Mouse (Mus musculus) naive thymus-derived CD4-positive, alpha-beta T cell, adult 2 months (primary cell): ENCODE data around the gene Dnaja4.

ENCODE experiments used
- DNase-seq: peaks from one replicate; pipeline ENCODE4 v3.0.0-alpha.2; 2011; ENCODE audit warnings: low read depth

The Dnaja4 gene

GRCm38 (mm10) chr9:54699345-54700173 is 886 bp downstream of the Dnaja4 start:
- peak; percentile 85 for DNase-seq

GRCm38 (mm10) chr9:54700174-54700475 is 1.5 kb downstream of the Dnaja4 start:
- no peak for DNase-seq

DNA sequence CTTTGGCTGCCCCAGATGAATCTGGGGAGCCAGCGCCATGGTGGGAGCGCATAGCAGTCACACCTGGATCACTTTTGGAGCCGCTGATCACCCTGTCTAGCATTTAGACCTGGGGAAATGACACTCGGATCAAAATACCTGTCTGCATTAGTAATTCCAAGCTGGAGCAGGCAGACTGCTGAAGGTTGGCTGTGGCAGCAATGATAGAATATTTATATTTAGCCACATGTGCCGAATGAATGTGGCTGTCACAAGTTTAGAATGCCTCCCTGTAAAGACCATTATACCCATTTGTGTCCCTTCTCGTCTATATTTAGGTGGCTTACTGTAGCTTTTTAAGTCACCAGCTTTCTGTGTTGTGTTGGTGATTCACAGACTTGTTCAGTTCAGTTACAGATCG is 2.1 kb downstream of the Dnaja4 start:
- DNase-seq = no peak

DNA sequence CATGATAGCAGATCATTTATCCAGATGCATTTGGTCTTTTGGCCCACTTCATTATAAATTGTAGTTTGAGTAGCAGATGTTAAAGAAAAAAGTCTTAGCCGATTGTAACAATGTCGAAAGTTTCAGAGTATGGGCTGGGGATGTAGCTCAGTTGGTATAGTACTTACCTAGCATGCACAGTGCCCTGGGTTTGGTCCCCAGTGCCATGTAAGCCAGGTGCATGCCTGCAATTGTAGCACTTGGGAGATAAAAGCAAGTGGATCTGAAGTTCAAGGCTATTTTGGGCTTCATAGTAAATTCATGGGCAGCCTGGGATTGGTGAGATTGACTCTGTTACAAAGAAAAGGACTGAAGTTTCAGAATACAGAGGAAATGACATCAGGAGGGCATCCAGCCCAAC is 3.9 kb downstream of the Dnaja4 start:
- no peak for DNase-seq

DNA sequence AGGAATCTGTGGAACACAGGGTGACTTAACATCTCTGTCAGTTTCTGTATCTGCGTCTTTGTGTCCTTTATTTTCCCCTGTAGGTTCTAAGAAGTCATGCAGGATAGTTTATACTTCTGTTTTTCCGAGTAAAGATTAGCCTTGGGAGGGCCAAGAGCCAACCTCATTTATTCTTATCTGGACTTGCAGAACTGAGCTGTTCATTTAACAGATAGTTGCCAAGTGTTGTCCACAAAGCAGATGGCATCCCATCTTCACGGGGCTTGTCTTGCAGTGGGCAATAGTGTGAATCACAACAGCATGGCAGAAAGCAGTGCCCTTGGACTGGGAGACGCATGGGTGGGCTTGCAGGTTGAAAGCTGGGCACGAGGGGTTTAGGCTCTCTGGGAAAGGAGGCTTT is 5.7 kb downstream of the Dnaja4 start:
- DNase-seq = no peak

DNA sequence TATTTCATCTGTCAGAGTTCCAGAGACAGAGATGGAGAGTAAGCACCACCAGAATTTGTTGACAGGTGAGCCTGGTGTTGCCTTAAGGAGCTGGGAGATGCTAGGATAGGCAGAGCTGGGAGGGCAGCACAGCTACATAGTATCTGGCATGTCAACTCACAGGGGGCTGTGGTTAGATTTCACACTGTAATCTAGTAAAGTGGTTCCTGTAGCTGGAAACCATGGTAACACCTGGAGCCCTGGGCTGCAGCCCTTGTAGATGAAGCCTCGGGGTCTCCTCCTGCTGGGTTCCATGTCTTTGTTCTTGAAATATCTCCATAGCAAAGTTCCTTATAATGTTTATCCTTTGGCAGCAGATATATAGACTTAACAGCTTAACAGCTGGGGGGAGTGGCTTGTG is 6.9 kb downstream of the Dnaja4 start:
- DNase-seq = no peak

DNA sequence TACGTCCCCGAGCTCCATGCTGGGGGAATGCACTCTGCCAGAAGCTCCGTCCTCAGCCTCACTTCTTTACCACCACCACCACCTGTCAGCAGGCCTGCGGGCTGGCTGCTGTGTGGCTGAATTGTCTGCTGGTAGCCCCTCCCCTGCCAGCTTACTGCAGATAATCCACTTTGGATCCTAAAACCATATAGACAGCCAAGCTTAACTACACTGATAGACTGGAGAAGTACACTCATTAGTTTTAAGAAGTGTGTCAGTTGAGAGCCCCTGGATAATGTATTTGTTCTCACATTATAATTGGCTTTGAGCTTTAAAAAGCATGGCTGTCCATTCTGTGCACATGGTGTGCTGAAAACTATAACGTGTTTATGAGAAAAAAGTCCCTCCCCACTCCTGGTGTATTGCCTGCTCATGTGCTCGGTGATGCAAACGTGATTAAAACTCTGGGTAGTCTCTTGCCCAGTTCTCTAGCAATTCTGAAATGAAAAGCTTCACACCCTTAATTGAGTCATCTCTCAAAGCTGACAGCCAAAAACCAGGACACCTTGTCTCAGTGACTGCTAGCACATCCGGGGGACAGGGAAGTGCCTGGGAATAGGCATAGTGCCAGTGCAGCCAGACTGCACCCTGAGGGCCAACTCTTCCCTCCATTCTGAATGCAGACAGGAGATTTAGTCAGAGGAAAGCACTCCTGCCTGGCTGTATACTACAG is 8.8 kb downstream of the Dnaja4 start:
- no peak for DNase-seq

DNA sequence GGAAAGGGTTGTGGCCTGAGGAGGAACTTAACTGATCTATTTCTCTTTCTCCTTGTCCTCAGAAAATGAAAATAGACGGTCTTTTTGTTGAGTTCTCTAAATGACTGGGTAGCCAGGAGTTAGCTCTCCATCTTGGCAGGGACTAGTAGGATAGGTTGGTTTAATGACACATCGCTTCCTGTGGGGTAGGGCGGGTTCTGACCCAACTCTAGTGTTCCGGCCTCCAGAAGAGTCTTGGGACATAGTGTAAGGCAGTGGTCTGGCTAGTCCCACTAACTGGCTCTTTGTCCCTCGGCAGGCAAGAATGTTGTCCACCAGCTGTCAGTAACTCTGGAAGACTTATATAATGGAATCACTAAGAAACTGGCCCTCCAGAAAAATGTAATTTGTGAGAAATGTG is 9.4 kb downstream of the Dnaja4 start:
- DNase-seq = no peak

DNA sequence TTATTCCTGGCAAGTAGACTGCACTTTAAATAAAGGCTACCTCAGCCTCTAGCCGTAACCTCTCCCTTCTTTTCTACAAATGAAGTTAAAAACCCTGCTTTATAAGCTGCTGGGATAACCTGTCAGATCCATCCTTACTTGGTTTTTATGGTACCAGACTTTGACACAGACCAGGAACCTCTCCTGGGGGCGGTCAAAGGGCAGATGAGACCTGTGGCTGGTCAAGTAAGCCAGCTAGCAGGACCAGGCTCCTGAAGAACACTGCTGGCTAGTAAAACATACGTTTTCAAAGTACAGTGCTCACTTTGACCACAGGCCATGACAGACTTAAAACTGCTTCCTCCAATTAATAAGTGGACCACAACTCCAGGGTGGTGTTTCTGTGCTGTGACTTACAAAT is 17.1 kb downstream of the Dnaja4 start:
- DNase-seq = no peak

DNA sequence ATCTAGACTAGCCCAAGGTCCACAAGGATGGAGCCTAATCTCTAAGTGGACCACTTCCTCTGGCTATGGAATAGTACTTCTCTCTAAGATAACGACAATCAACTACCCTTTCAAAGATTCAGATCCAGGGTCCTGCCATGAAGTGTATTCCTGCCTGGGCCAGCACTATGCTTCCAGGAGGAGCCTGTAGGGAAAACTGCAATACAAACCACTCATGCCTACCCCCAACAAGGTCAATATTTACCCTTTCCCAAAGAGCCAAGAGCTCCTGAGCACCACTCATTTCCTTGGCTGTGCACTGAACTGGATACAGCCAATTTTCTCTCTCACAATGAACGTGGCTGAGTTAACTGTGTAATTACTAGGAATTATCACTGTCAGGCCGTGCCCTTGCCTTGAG is 18.9 kb downstream of the Dnaja4 start:
- no peak for DNase-seq

- no peak for DNase-seq
These were observed 23.5 kb downstream of the Dnaja4 start for GRCm38 (mm10) chr9:54722156-54722555.

DNA sequence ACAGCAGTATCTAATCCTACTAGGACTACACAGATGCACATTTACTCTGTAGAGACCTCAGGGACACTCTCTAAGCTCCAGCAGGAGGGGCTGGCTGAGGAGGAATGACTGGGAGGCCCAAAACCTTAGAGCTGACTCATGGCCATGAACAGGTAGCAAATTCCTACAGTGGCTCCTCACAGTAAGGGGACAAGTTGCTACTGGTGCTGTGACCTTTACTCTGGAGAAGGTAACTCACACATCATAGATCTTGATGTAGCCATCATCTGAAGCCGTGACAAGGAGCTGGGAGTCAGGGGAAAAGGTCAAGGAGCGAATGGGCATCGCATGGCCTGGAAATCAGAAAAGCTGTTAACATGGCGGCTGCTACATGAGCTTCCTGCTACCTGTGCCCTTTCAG is 23.9 kb downstream of the Dnaja4 start:
- DNase-seq = no peak

DNA sequence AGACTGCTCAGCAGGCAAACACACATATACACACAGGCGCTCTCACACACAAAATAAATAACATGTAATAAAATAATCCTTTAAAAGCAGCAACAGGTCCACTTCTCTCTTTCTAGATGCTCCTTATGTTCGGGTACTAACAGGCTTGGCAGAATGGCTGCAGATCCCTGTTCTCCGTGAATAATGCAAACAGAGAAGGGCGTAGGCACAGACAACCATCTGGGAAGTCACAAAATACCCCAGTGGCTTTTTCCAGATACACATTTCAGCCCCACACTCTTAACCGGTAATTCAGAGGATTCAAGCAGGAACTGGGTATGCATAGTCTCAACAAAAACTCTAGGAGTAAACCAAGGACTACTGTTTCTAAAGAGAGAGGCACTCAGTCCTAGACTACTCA is 27.6 kb downstream of the Dnaja4 start:
- DNase-seq = no peak

DNA sequence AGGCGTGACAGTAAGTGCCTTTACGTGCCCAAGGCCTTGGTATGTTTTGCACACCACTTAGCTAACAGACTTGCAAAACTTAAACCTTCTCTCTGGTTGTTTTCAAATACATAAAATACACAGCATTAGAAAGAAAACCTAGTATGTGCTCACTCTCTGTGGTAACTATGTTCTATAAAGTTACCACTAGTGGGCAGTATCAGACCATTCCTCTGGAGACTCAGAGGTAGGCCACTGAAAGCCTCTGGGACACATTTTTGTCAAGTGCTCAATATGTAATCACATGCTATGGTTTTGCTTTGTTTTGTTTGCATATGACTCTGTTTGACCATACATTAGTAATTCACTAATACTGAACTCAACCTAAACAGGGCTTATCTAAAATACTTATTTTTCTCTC is 33.4 kb downstream of the Dnaja4 start:
- DNase-seq = peak; percentile 68

DNA sequence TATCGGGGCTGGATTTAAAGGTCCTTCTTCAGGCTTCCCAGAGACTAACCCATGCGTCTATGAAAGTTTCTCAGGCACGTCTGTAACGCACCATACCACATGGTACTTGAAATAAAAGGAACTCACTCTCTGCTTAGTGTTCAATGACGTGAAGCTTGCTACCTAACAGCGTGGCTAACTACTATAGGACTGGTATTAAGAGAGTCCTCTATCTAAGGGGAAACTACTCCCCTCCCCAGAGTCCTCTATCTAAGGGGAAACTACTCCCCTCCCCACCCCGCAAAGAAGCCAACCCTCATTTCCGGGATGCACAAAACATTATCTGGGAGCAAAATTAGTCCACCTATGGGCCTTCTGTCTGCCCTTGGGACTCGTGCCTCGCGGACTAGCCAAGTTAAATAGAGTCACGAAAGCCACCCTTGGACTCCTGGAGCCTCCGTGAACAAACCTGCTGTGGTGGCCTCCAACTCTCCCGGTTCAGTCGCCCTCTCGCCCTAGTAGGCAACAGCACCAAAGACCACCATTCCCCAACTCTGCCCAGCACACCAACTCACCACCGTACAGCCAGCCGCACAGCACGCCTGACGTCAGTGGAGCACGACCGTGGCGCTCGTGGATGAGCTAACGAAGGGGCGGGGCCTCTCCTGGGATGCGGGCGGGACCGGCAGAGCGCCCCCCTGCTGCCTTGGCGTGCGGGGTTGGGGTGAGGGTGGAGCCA is 35.4 kb downstream of the Dnaja4 start, which contains the start of gene Wdr61:
Gene Wdr61 (minus strand): TSS at position 599 of the 718 bp plus-strand sequence.
- DNase-seq = peak; percentile 98

DNA sequence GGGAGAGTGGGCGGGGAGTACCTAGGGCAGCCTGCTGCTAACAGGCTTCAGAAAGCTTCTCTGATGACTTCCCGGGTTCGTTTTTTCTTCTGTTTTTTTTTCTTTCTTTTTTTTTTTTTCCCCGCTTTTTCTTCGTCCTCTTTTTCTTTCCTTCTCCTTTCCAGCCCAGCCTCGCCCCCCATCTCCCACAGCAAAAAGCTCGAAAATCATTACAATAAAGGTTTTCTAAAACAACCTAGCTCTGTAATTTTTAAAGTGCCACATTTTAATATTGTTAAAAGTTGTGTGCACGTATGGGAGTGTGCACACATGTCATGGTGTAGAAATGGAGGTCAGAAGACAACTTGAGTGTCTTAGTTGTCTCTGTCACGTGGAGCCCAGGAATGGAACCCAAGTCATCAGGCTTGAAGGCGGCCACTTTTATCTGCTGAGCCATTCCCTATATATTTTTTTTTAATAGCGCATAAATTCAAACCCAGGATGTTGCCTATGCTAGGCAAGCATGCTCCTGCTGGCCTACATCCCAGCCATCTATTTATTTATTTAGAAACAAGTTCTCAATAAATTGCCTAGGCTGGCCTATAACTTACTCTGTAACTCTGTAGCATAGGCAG is 36.1 kb downstream of the Dnaja4 start:
- DNase-seq = no peak

- DNase-seq = peak; percentile 90
These were observed 37.6 kb downstream of the Dnaja4 start for GRCm38 (mm10) chr9:54736284-54736701.

- no peak for DNase-seq
These were observed 39.7 kb downstream of the Dnaja4 start for GRCm38 (mm10) chr9:54738376-54738775.

DNA sequence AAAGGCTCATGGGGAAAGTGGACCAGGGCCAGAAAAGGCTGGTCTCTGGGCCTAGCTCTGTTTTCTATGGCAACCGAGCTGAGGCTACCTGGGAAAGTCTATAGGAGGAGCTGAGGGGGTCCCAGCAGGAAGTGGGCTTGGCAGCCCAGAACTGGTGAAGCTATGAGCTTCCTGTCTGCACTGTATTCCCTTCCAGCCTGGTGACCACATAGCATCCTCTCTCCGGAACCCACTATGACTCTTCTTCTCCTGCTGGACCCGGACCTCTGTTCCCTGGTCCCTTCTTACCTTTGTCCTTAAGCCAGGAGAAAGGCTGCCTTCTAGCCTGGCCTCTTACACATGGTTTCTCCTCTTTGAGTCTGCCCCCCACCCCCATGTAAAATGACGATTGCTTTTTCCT is 45.2 kb downstream of the Dnaja4 start:
- no peak for DNase-seq

DNA sequence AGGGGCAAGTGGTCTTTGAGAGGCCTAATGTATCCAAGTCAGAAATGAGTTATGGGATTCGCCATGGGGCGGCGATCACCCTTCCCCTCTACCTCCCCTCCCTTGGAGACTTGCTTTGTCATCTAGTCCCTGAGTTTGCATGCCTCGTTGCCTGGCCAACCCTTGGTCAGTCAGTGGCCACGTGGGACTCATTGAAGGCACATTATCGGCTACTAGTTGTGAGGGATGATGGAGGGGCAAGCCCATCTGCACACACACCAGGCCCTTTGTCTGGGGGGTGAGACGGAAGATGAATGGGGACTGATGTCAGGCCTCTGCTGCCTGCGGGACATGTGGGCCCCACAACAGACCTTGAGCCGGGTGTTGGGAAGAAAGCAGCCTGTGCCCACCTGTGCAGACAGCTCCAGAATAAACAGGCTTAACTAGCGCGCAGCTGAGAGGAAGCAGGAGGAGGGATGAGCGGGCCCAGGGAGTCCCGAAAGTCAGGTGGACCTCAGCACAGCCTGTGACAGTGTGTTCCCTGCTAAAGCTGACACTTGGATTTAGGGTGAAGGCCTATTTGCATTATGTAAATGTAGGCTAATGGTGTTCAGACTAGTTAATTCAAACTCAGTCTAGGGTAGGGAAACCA is 47.2 kb downstream of the Dnaja4 start:
- DNase-seq = no peak

GRCm38 (mm10) chr9:54750215-54750981 is 51.7 kb downstream of the Dnaja4 start:
- DNase-seq = no peak
